Mouse (Mus musculus) adrenal gland, adult 2 months (tissue): Measurements from ENCODE around the gene Rassf1. TPM values are rescaled to one million over a fixed set of nuclear protein-coding genes. Genes with fewer than 3 reads are reported as not detected.

Source experiments
- DNase-seq: peaks from one replicate; pipeline ENCODE4 v3.0.0; 2021
- polyA plus RNA-seq: library from polyadenylated mRNA; depleted of rRNA; stranded (reverse); fragments of >200 nt; gene quantifications from 2 replicates; pipeline ENCODE4 v1.2.3, GENCODE M21; 2012
- total RNA-seq, 2 experiments: library from RNA; stranded (reverse); gene quantifications; 2 replicates each; pipeline ENCODE4 v1.2.3; 2021

The Rassf1 gene
- total and polyA plus RNA-seq, 3 experiments = 15.3 to 18.6 (median 15.5) TPM

GRCm38 (mm10) chr9:107579023-107579900, 27.9 kb downstream of the Rassf1 start:
- DNase-seq = peak; percentile 71

DNA sequence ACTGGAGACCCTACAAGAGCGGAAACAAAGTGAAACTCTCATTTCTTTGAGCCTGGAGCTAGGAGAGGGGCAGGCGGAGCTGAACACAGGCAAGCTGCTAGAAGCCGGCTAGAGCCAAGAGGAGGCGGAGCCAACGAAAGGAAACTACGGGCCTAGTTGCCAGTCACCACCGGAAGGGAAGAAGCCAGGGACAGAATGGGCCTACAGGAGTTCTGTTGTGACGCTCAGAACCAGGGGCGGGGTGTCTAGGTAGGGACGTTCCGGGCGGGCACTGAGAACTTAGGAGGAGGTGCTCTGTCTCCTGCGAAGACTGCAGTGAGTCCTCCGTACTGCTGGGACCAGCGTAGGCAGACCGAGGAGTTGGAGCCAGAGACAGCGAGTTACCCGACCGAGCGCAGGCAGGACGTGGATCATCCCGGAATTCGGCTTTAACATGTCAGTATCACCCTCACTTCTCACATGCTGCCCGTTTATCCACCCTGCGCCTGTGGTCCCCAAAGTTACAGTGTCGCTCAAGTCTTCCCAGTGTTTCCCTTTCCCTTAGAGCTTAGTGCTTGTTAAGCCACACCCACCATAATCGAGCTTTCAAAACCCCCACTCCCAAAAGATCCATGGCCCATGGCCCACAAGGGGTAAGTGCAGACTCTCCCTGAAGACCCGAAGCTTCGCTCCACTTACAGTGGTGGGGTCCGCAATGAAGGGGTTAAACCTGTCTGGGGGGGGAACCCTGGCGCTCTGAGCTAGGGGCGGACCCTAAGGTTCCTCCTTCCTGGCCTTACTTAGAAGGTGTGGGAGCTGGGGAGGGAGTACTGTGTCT, 29.4 kb downstream of the Rassf1 start, which contains the start of gene Hyal3:
Gene Hyal3 (plus strand): TSS at position 318 of the 817 bp plus-strand sequence.
- peak; percentile 94 for DNase-seq

GRCm38 (mm10) chr9:107581584-107581983, 30.2 kb downstream of the Rassf1 start:
- DNase-seq = no peak

GRCm38 (mm10) chr9:107582509-107583062, 31.2 kb downstream of the Rassf1 start:
- no peak for DNase-seq

- DNase-seq = no peak
These were observed 31.8 kb downstream of the Rassf1 start for GRCm38 (mm10) chr9:107583174-107583573.

GRCm38 (mm10) chr9:107586504-107586903, 35.1 kb downstream of the Rassf1 start:
- no peak for DNase-seq

DNA sequence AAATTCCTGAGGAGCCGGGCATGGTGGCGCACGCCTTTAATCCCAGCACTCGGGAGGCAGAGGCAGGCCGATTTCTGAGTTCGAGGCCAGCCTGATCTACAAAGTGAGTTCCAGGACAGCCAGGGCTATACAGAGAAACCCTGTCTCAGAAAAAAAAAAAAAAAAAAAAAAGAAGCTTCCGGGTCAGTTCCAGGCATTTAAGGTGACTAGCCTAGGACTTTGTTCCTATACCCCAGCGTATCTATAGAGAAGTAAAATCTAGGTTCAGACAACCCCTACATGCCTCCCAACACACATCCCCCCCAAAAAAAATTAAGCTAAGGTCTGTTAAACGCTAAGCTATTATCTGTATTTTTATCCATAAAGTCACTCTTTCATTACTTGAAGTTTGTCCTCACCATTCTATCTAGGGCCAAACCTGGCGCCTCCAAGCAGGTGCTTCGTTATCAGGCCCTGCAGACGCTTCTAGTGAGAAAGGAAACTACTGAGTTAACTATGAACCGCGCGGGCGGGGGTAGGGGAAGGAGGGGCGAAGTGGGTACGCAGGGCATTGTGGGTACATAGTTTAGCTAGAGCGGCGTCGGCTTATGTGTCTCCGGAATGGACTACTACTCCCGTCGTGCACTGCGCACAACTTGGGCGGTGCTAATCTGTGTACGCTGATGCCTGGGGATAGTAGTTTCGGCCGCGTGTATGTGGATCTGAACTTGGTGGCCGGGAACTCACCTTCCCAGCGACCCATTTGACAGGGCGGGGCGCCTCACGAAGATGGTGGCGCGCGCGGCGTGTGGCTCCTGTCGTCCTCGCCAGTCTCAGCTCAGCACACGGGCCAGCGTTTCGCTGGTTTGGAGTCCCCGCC, 35.8 kb downstream of the Rassf1 start, which contains the start of gene Ifrd2:
Gene Ifrd2 (plus strand): TSS at position 669 of the 859 bp plus-strand sequence.
- peak; percentile 98 for DNase-seq

- peak; percentile 80 for DNase-seq
These were observed 36.7 kb downstream of the Rassf1 start for GRCm38 (mm10) chr9:107587833-107588639.

DNA sequence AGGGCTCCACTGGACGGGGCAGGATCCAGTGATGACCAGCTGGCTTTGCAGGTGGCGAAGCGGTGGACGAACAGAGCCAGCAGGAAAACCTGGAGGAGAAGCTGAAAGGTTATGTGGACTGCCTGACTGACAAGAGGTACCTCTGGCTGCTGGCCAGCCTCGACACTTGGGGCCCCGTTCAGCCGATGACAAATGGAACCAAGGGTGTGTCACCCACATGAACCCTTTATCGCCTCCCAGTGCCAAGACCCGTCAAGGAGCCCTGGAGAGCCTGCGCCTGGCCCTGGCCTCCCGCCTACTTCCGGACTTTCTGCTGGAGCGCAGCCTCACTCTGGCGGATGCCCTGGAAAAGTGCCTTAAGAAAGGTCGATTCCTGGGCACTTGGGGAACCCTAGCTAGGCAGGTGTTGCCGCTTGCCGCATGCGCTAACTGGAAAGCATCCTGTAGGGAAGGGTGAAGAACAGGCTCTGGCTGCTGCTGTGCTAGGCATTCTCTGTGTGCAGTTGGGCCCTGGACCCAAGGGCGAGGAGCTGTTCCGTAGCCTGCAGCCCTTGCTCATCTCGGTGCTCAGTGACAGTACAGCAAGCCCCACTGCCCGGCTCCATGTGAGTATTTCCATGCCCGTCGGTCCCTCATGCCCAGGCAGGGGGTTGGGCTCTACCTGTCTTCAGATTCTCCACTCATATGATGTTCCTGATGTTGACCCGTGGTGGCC, 38.9 kb downstream of the Rassf1 start:
- DNase-seq = no peak

GRCm38 (mm10) chr9:107590773-107591060, 39.4 kb downstream of the Rassf1 start:
- no peak for DNase-seq

DNA sequence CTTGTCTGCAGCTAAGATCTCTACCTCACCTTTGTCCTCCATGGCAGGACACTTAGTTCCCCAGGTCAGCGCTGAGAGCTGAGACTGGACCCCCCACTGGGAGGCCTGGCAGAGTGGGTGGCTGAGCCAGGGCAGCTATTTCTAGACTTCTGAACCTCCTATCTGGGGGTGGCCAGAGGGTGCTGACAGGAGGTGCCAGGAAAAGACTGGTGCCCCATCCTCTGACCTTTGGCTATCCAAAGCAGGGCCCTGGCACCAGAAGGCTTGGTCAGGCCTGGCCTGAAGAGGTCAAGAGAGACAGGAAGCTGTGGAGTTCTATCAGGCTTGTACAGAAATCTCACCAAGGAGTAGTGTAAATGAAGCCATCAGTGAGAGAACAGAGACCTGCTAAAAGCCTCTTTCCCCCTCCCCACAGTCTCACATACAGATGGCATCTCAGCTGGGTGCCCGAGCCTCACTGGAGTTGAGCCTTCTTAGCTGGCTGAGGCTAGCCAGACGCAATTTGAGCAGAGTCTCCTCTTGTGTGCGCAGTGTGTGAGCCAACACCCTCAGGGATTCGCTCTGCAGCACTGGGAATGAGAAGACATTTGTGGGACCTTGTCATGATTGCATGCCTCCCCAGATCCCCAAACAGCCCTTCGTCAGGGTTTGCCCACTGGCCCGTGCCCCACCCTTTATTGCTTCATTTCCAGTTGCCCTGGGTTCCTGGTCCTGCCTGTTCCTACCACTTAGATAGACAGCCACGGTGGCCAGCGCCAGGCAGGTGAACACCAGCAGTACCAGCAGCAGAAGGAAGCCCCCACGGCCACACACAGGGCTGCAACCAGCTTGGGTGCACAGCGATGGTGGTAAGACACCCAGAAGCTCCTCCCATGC, 42.0 kb downstream of the Rassf1 start:
- DNase-seq = no peak

- no peak for DNase-seq
These were observed 43.1 kb downstream of the Rassf1 start for GRCm38 (mm10) chr9:107594281-107595062.

- no peak for DNase-seq
These were observed 45.5 kb downstream of the Rassf1 start for GRCm38 (mm10) chr9:107596619-107597569.

- DNase-seq = no peak
These were observed 47.0 kb downstream of the Rassf1 start for GRCm38 (mm10) chr9:107598385-107598784.

DNA sequence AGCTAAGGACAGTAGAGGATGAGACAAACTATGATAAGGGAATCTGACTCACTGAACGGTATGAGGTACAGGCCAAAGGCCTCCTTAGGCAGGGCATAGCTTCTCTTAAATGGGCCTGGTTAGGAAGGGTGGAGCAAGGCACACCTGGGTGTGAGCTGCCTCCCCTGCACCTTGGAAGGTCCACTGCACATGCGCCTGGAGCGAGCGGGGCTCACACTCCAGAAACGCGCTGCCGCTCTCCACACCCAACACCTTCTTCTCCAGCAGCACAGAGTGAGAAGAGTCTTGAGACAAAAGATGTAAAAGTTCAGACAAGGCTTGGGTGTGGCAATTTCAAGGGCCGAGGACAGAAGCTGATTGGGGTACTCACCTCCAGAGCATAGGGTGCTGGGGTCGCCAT, 48.1 kb downstream of the Rassf1 start:
- DNase-seq = no peak

DNA sequence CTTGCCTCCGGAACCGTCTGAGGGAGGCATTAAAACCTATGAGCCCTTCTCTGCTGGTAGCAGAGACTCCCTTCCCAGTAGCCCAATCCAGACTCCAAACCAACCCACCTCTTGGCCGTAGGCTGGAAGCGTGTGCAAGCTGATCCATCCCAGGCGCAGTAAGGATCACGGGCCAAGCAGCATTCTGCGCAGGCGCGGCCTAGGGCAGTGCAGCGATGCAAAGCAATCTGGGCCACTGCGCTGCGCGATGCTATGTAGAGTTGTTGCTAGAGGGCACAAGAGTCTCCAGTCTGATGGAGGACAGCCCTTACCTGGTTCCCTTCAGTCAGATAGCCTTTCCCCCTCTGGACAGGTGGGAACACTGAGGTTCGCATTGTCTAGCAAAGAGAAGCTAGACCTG, 48.5 kb downstream of the Rassf1 start:
- DNase-seq = no peak

GRCm38 (mm10) chr9:107600745-107601144, 49.4 kb downstream of the Rassf1 start:
- DNase-seq = no peak
